Mouse (Mus musculus): ENCODE data around the gene Rcn3.

The Rcn3 gene

GRCm38 (mm10) chr7:45124224-45125143 lies 32.5 kb upstream of the Rcn3 start, which contains the start of gene Rps11:
Gene Rps11 (minus strand): TSS chr7:45124439.
- DNase-seq (ENCODE audit: low read depth, low spot score) = peak; percentile 100

GRCm38 (mm10) chr7:45123186-45123570 lies 31.2 kb upstream of the Rcn3 start:
- DNase-seq (ENCODE audit: low read depth, low spot score) = peak; percentile 61

GRCm38 (mm10) chr7:45122561-45123185 lies 30.7 kb upstream of the Rcn3 start:
- DNase-seq (ENCODE audit: low read depth, low spot score) = no peak

DNA sequence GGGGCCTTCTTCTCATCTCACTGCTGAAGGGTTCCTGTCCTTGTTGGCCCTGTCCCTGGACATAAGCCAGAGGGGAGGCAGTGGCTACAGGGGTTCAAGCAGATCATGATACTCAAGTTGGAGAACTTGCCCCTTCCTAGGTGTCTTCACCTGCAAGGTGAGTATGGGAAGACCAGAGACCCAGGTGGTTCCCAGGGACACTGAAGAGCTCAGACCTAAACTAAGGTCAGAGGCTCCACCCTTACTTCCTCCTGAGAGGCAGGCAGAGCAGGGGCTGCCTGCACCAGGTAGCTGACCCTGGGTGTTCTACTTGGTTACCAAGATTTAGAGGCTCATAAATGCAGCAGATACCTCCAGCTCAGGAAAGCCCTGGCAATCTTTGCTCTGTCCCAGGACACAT lies 29.9 kb upstream of the Rcn3 start:
- peak; percentile 35 for DNase-seq (ENCODE audit: low read depth, low spot score)

DNA sequence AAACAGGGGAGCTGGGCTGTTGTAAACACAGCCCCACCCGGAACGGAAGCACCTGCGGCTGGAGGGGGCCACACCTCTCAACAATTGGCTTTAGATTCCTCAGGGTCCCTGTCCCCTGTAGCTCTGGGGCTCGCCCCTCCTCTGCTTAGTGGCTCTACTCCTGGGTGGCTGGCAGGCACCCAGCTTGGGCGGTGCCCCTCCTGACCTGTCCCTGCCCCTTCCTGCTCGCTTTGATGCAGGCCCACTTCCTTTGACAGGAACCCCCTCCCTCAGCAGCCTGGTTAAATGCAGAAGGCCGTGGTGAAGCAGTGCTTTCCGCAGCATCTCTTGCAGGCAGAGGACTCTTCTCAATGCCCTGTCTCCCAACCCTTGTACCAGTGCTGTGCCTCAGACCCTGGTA lies 29.4 kb upstream of the Rcn3 start:
- peak; percentile 76 for DNase-seq (ENCODE audit: low read depth, low spot score)

DNA sequence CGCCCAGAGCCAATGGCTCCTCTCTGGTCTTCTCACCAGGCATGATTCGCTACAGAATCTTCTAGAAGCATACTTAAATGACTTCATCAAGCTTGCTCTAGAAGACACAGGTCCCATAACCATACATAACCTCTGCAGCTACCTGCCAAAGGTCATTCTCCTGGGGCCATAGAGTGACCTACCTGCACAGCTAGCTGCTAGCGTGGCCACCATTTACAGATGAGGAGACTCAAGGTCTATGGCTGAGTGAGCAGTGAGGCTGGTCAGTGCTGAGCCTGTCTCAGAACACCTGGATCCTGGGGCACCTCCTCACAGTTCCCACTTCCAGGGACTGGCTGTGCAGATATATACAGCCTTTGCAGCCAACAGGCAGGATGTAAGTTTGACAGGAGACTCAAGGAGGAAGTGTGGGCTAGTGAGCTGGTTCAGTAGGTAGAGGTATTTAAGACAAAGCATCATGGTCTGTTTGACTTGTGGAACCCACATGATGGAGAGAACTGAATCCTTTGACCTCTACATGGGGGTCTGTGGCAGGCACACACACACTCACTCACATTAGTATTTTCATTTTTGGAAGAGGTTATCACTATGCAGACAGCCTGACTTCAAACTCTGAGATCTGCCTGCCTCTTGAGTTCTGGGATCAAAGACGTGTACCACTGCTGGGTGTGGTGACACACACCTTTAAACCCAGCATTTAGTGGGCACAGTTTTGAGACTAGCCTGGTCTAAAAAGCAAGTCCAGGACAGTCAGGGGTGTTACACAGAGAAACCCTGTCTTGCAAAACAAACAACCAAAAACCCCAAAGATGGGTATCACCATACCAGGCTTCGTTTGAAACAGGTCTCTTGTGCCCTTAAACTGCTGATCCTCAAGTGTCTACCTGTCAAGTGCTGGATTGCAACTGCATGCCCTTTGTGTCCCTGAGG lies 28.0 kb upstream of the Rcn3 start:
- DNase-seq (ENCODE audit: low read depth, low spot score) = peak; percentile 34

DNA sequence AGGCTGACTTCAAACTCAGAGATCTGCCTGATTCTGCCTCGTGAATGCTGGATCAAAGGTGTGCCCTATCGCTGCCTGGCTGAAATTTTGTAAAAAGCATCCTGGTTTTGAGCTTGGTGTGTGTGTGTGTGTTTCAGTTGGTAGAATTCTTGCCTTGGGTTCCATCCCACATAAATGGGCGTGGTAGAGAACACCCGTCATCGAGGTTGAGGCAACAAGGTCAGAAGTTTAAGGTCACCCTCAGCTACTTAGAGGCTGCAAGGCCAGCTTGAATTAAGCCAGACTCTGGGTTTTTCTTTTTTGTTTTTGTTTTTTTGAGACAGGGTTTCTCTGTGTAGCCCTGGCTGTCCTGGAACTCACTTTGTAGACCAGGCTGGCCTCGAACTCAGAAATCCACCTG lies 26.3 kb upstream of the Rcn3 start:
- DNase-seq (ENCODE audit: low read depth, low spot score) = peak; percentile 71

- DNase-seq (ENCODE audit: low read depth, low spot score) = no peak
Observed at GRCm38 (mm10) chr7:45117566-45117965, 25.5 kb upstream of the Rcn3 start.

DNA sequence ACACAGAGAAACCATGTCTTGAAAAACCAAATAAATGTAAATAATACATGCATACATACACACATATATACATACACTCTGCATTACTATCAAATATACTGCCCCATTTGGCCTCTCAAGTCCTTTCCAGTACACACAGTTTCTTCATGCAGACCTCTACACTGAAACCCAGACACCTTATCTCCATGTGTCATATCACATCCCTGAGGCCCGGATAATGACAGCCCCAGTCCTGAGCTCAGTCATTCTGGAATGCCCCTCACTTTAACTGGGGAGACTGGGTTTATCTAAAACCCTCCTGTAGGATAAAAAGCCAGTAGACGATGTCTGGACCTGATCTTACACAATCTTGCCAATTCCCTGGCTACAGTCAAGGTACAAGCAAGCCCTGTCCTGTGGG lies 21.5 kb upstream of the Rcn3 start:
- DNase-seq (ENCODE audit: low read depth, low spot score) = no peak

GRCm38 (mm10) chr7:45112529-45112928 lies 20.5 kb upstream of the Rcn3 start:
- DNase-seq (ENCODE audit: low read depth, low spot score) = no peak

GRCm38 (mm10) chr7:45111940-45112339 lies 19.9 kb upstream of the Rcn3 start:
- DNase-seq (ENCODE audit: low read depth, low spot score) = peak; percentile 89

DNA sequence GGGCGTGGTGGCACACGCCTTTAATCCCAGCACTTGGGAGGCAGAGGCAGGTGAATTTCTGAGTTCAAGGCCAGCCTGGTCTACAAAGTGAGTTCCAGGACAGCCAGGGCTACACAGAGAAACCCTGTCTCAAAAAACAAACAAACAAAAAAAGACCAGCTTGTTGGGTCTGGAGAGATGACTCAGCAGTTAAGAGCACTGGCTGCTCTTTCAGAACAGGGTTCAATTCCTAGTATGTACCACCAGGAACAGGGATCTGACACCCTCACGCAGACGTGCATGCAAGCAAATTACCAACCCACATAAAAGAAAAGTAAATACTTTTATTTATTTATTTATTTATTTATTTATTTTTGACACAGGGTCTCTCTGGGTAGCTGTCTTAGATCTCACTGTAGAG lies 18.1 kb upstream of the Rcn3 start:
- DNase-seq (ENCODE audit: low read depth, low spot score) = peak; percentile 34

GRCm38 (mm10) chr7:45107052-45107645 lies 15.1 kb upstream of the Rcn3 start:
- DNase-seq (ENCODE audit: low read depth, low spot score) = no peak

DNA sequence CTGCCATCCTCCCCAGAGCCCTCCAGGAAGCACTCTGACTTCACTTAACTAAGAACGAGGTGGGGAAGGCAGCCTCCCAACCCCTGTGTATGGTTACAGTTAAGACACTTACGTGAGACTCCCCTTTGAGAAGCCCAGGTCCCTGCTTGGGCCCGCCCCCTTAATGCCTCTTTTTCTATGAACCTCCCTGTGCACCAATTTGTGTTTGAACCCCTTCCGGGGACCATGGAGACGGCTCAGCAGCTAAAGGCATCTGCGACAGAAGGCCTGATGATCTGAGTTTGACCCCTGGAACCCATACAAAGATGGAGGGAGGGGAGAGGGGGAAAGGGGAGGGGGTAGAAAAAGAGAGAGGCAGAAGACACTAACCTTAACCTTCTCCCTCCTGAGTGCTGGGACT lies 14.4 kb upstream of the Rcn3 start:
- no peak for DNase-seq (ENCODE audit: low read depth, low spot score)

DNA sequence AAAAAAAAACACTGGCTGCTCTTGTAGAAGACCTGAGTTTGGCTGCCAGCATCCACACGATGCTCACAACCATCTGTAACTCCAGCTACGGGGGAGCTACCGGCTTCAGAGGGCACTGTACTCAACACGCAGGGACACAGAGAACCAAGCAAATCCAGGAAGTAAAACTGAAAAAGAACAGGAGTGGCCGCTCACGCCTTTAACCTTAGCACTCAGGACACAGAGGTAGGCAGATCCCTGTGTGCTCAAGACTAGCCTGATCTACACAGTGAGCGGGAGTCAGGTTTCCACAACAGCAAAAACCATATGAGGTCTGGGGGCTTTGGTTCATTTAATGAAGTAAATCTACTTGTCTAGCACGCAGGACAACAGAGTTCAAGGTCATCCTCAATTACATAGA lies 13.5 kb upstream of the Rcn3 start:
- DNase-seq (ENCODE audit: low read depth, low spot score) = no peak

- no peak for DNase-seq (ENCODE audit: low read depth, low spot score)
Observed at GRCm38 (mm10) chr7:45104941-45105340, 12.9 kb upstream of the Rcn3 start.

- DNase-seq (ENCODE audit: low read depth, low spot score) = peak; percentile 77
Observed at GRCm38 (mm10) chr7:45103652-45104180, 11.7 kb upstream of the Rcn3 start, which contains the start of gene Fcgrt. Gene Fcgrt (minus strand): TSS chr7:45103851.

DNA sequence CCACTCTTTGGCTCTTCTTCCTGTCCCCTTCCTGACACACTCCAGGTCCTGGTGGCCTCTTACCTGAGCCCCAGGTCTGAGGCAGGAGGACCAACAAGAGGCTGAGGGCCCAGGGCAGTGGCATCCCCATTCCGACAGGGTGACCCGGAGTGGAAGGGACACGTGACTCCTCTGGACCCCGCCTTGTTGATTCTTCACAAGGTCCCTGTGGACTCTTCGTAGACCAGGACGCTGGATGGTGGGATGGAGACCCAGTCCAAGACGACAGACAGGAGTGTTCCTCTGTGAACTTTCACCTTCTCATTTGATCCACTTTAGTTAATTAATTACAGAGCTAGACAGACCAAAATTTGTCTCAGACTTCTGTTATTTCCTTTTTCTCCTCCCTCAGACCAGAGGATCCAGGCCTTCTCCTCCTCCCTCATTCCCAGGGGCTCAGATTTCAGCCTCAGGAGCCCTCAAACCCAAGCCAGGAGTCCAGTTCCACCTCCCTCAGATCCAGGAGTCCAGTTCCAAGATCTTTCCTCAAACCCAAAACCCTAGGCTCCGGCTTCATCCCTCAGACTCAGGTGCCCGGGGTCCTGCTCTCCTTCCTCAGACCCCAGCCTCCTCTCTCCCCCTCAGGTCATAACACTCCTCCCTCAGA lies 11.0 kb upstream of the Rcn3 start:
- no peak for DNase-seq (ENCODE audit: low read depth, low spot score)

DNA sequence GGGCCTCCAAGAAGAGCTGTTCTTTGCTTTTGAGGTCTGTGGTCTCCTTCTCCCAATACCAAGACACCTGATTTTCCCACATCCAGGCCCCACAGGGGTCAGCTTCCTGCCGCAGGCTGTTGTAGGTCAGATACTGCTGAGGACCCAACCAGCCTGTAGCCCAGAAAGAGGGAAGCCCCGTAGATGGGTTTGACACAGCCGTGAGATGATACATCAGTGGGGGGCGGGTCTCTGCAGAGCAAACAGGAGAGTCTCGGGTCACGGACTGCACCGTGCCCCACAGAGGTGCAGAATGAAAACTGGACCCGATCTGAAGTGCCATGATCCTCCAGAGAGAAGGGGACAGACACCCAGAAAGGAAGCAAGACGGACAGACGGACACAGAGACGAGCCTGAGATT lies 10.4 kb upstream of the Rcn3 start:
- DNase-seq (ENCODE audit: low read depth, low spot score) = no peak

DNA sequence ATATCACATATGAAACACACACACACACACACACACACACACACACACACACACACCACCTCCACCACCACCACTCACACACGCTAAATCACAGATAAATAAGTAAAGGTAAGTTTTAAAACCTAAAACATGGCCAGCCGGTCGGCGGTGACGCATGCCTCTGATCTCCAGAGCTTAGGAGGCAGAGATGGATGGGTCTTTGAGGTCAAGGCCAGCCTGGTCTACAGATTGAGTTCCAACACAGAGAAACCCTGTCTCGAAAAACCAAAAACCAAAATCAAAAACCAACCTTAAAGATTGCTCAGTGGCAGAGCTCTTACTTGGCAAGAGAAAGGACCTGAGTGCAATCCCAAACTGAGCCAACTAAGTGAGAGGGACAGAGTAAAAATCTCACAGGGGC lies 8.0 kb upstream of the Rcn3 start:
- no peak for DNase-seq (ENCODE audit: low read depth, low spot score)
